Mouse (Mus musculus): Measurements from ENCODE around the gene Ptgis.

DNA sequence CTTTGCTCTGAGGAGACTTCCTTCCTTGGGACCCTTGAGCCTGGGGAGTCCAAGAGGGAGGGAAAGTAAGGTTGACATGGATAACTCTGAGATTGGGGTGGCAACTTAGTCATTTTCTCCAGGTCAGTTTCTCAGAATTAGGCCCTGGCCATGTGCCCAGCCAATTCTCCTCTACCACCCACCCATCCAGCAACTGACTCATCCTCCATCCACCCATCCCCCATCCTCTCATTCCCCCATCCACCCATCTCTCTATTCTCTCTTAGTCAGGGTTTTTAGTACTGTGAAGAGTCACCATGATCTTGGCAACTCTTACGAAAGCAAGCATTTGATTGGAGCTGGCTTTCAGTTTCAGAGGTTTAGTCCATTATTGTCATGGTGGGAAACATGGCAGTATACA, 28.3 kb upstream of the Ptgis start:
- TF ChIP-seq POLR2A (IDR thresholded peaks at IDR 0.05; ENCODE audit: borderline replicate concordance, control insufficient read depth, low read depth, low read length), result no peak
- TF ChIP-seq CTCF (IDR thresholded peaks at IDR 0.05; ENCODE audit: control insufficient read depth, insufficient read depth, low read length), result no peak
